9 mouse cellular contexts compared by ENCODE assay signal in genomic region chr12:32896496-32896895, GRCm38 (mm10). TPM values are rescaled to one million over a fixed set of nuclear protein-coding genes. Genes with fewer than 3 reads are reported as not detected.
A peak's percentile ranks its signal among the peaks of the same experiment; 100 is the strongest.
DNase-seq lines count a peak whose midpoint lies in the region.
"Had no signal": no experiment of that assay in that cellular context is flagged by ENCODE, and none has a peak within 500 bp of the region (broad histone marks: within the 10 kb centered on the region; RNA-seq: fewer than 3 reads in every experiment).

No protein-coding gene starts in this region.

- intact Hi-C loops in heart, postnatal 36 days (cut with DNase I): loop anchor here (5.0 kb wide), 3 partner anchors 74 to 519 kb away; partner anchors contain the start of gene Ccdc71l

- DNase-seq in layer of hippocampus, adult 9-11 months: peak; percentile 45
- no peak for DNase-seq in layer of hippocampus, adult 11-12 months (ENCODE audit: low spot score)
- DNase-seq in gastrocnemius, adult 8-10 months (ENCODE audit: low spot score in 2 of 2): peak; percentile 56 to 74
- DNase-seq in heart, postnatal 36 days: peak; percentile 42 to 51
- DNase-seq in skeletal muscle tissue, adult 2 months (ENCODE audit: low read depth, low spot score): peak; percentile 82
- no peak for DNase-seq in embryo, embryonic 11 days
- no peak for DNase-seq in adrenal gland, postnatal 36 days
- DNase-seq: kidney, adult 9 months; lung, embryonic 14.5 days had no signal

RNA-seq across cellular contexts. Expression of gene Sypl, which starts 57.2 kb away (rescaled TPM):
- 100 to 1,000 TPM; 183 to 225 (median 208) TPM for total RNA-seq in gastrocnemius, adult 8-10 months (2022)
- 10 to 100 TPM; 87.0 to 90.2 TPM for total RNA-seq in heart, postnatal 36 days (2021)
- 100 to 1,000 TPM; 101 to 129 TPM for total RNA-seq in adrenal gland, postnatal 36 days (2021)

Comparison
In these comparisons a context has a peak if more than half of its experiments do, and no peak if none do; other contexts are left out.
1. DNase-seq: peak in layer of hippocampus, adult 9-11 months (single experiment), gastrocnemius, adult 8-10 months (2 of 2), heart, postnatal 36 days (2 of 2) and skeletal muscle tissue, adult 2 months (single experiment); none in layer of hippocampus, adult 11-12 months (single experiment), embryo, embryonic 11 days (single experiment) and adrenal gland, postnatal 36 days (0 of 2).